Mouse (Mus musculus) kidney, postnatal 25 days (tissue): ENCODE results near the gene Ubqln4.
A peak's percentile ranks its signal among the peaks of the same experiment; 100 is the strongest.

Source experiments
- DNase-seq, 2 experiments: peaks; one replicate each; pipeline ENCODE4 v3.0.0; 2021; ENCODE audit warnings: mixed read lengths in 2 of 2

Ubqln4 gene

GRCm38 (mm10) chr3:88542486-88542885 lies 11.1 kb upstream of the Ubqln4 start:
- no peak for DNase-seq

- DNase-seq: peak in 1 of 2 experiments; percentile 35
These were observed 10.4 kb upstream of the Ubqln4 start for GRCm38 (mm10) chr3:88543174-88543573.

GRCm38 (mm10) chr3:88543651-88544410 lies 9.7 kb upstream of the Ubqln4 start:
- DNase-seq: peak in 1 of 2 experiments; percentile 41

- peak; percentile 52 to 53 for DNase-seq
These were observed 9.0 kb upstream of the Ubqln4 start for GRCm38 (mm10) chr3:88544514-88544913.

GRCm38 (mm10) chr3:88544955-88545591 lies 8.5 kb upstream of the Ubqln4 start:
- peak in 1 of 2 experiments; percentile 36 for DNase-seq

- peak in 1 of 2 experiments; percentile 35 for DNase-seq
These were observed 6.7 kb upstream of the Ubqln4 start for GRCm38 (mm10) chr3:88546674-88547418.

GRCm38 (mm10) chr3:88548180-88548917 lies 5.2 kb upstream of the Ubqln4 start, which contains the start of gene Rab25:
TSS of gene Rab25 (minus strand) at chr3:88548300.
- DNase-seq: peak; percentile 69 to 86

- DNase-seq: peak; percentile 36 to 45
These were observed 2.0 kb upstream of the Ubqln4 start for GRCm38 (mm10) chr3:88551586-88551985.

GRCm38 (mm10) chr3:88552082-88552645 lies 1.4 kb upstream of the Ubqln4 start:
- DNase-seq: no peak

- DNase-seq: peak; percentile 98 to 99
These were observed 658 bp upstream of the Ubqln4 start, which contains the start of gene Lamtor2 for GRCm38 (mm10) chr3:88552676-88553524. TSS of gene Lamtor2 (minus strand) at chr3:88553074.

GRCm38 (mm10) chr3:88553880-88554586 lies 475 bp downstream of the Ubqln4 start:
- DNase-seq: peak; percentile 39 to 52

- no peak for DNase-seq
These were observed 1.6 kb downstream of the Ubqln4 start for GRCm38 (mm10) chr3:88555069-88555605.

- DNase-seq: no peak
These were observed 2.2 kb downstream of the Ubqln4 start for GRCm38 (mm10) chr3:88555731-88556130.

GRCm38 (mm10) chr3:88556616-88557015 lies 3.1 kb downstream of the Ubqln4 start:
- no peak for DNase-seq

GRCm38 (mm10) chr3:88559596-88559995 lies 6.0 kb downstream of the Ubqln4 start:
- DNase-seq: no peak

GRCm38 (mm10) chr3:88561989-88562388 lies 8.4 kb downstream of the Ubqln4 start:
- DNase-seq: peak; percentile 65 to 67

- no peak for DNase-seq
These were observed 9.9 kb downstream of the Ubqln4 start for GRCm38 (mm10) chr3:88563442-88563841.

- DNase-seq: no peak
These were observed 10.4 kb downstream of the Ubqln4 start for GRCm38 (mm10) chr3:88563966-88564365.

GRCm38 (mm10) chr3:88566116-88566515 lies 12.6 kb downstream of the Ubqln4 start:
- no peak for DNase-seq

GRCm38 (mm10) chr3:88566536-88567061 lies 13.0 kb downstream of the Ubqln4 start:
- DNase-seq: no peak
